Mouse (Mus musculus): ENCODE data around the gene Adamts14.

Gene Adamts14

DNA sequence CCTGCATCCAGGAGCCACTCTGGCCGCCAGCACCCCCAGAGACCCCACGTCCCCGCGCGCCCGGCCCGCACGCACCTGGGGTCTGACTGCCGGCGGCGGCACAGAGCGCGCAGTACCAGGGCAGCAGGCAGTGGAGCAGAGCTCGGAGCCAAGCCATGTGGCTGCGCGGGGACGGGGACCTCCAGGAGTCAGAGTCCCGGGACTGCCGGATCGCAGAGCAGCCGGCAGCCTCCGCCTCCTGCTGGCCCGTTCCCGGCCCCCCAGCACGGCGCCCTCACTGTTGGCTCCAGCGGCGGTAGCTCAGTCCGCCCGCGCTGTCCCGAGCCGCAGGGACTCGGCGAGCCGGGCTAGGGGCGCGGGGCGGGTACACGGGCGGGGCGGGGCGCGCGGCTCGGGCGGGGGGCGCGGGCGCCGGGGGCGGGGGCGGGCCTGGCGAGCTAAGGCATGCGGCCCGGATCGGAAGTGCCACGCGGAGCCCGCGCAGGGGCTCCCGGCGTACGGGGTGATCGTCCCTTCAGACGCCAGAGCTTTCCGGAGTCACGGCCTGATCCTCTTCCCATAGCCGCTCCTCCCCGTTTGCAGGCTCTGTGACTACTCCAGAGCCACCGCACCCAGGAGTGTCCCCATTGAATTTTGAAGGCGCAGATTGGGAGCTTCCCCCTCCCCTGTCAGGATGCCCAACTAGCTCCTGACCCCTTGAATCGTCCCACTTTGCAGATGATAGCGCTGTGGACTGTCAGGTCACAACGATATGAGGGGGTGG is at the start of gene Adamts14:
TSS of gene Adamts14 (minus strand) at position 358 of the 763 bp plus-strand sequence.
- DNase-seq (ENCODE audit: low spot score), result no peak

DNA sequence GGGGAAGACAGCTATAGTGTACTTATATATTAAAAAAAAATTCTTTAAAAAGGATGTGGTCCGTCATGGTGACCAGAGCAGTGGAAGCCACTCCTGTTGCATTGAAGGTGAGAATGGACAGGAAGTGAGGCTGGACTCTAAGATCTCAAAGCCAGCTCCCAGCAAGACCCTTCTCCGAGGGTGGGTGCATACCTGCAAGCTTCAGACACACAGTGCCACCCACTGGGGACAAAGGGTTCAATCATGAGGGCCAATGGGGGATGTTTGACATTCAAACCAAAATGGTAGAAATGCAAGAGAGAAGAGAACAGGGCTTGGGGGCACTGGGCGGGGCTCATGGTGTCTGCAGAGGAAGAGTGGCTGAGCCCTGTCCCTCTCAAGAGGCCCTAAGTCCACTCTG is 45.3 kb upstream of the Adamts14 start:
- DNase-seq (ENCODE audit: low spot score), result no peak

DNA sequence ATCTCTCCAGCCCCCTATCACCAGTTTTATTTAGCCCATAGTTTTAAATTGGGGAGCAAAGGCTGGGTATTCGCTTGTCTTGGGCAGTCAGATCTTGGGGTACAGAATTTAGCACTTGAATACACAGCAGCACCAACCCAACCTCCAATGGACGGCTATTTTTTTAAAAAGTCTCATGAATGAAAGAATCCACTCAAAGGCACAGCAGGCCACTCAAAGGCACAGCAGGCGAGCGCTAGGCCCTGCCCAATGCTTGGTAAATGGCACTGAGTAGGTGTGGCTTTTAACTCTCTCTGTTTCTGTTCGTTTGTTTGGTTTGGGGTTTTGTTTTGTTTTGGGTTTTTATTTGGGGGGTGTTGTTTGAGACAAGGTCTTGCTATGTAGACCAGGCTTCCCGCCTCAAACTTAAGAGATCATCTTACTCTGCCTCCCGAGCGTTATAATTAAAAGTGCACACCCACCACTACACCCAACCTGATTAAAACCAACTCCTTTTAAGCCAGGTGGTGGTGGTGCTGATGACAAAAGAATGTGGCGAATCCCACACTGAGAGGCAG is 42.2 kb upstream of the Adamts14 start:
- no peak for DNase-seq (ENCODE audit: low spot score)

DNA sequence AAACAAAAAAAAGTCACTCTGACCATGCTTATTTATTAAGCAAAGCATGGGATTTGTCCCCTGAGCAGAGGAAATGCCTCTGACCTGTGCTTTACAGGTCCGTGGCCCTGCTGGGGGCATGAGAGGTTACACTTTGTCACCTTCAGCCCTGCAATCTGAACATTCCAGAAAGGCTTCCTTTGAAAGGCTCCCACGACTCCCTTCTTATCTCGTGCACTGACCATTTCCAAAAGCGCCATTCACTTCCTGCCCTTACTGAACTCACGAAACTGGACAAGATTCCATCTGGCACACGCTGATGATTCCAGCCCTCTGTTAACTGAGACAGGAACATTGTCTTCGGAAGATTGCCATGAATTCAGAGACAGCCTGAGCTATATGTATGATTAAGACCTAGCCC is 40.5 kb upstream of the Adamts14 start:
- no peak for DNase-seq (ENCODE audit: low spot score)

DNA sequence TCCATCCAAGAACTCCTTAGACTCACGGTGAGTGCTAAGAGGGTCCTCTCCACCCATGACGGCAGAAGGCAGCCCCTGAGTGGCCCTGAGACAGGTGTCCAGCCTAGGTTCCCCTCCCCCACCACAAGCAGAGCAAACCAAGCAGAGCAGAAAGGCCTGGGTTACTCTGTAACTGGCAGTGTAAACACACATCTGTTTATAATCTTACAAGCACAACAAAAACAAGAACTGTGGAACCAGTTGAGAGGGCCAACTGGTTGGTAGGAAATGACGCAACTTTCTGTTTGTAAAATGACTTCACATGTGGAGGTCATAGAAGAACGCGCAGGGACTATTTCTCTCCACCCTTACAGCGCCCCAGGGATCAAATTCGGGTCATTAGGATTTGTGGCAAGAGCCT is 39.5 kb upstream of the Adamts14 start:
- DNase-seq (ENCODE audit: low spot score), result no peak

DNA sequence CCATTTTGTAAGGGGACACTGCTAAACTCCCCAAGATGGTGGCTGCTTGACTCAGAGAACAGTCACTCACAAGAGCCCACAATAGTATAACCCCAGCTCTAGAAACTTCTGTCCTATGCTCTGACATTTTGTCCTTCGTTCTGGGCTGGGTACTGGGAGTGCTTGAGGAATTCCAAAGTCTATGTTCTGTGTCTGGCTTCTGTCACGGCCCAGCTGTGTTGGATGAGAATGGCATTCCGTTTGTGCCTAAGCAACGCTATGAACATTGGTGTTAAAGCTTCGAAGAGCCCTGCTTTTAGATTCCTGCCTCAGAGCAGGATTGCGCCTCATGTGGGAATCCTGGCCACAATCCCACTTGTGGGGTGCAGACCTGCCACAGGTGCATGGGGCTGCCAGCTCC is 38.9 kb upstream of the Adamts14 start:
- no peak for DNase-seq (ENCODE audit: low spot score)

DNA sequence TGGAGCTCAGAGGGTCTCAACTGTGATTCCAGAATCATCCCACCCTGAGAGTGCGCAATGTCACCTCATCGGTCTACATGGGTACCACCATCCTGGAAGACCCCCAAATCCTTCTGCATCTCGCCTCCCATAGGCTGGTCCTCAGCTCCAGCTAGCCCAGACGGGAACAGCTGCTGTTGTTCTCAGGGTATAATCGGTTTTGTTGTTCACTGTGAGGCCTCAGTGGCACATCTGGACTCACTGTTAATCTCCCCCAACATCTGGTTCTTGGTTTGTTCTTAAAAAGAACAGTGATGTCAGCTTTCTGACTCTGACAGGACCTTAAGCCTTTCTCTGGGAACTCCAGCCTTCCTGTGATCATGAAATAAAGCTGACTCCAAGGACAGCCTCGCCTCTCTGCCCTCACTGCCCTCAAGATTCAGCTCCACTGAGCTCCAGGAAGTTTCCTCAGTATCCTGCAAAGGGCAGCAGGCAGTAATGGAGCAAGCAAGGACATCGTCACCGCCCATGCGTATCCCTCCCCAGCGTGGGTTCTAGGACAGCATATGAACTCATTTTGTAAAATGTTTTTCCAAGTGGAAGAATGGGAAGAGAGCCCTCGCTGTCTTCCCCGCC is 35.6 kb upstream of the Adamts14 start:
- DNase-seq (ENCODE audit: low spot score), result no peak

DNA sequence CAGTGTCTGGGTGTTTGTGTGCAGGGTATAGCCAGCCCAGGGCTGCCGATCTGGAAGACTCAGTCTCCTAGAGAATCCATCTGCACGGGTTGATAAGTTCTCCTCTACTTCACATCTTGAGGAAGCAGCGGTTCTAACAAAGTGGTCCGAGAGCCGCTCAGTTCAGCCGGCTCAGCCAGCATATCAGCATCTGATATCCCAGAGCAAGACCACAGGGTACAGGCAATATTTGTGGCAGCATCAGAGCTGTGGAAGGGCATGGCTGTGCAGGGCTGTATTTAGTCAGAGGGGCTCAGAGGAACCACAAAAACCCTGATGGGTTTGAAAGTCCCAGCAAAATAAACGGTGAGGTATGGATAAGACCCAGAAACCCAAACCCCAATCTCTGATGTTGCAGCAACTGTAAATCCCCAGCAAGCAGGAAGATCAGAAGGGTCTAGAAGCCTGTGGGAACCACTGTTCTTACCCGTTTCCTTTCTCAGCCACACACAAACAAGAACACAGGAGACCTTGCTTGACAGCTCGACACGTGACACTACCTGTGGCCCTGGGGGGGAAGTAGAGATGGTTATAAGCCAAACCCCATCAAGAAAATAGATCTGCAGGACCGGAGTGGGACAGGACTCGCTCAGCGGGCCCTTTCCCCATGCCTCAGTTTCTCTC is 32.8 kb upstream of the Adamts14 start:
- DNase-seq (ENCODE audit: low spot score), result no peak

DNA sequence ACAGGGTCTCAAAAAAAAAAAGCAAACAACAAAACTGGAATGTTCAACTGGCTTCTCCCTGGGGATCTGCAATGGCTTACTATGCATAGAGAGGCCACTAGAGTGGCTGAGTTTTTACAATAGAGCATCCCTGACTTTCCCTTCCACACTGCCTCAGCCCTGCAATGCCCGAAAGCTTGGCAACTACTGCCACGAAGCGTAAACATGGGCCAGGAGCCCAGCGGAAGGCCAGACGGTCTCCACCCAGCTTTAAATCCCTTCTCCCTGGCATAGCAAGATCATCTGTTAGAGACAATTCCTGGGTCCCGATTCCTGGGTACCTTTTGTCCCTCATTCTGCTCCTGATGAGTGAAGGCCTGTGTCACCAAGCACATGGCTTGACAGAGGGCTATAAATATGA is 30.8 kb upstream of the Adamts14 start:
- no peak for DNase-seq (ENCODE audit: low spot score)

DNA sequence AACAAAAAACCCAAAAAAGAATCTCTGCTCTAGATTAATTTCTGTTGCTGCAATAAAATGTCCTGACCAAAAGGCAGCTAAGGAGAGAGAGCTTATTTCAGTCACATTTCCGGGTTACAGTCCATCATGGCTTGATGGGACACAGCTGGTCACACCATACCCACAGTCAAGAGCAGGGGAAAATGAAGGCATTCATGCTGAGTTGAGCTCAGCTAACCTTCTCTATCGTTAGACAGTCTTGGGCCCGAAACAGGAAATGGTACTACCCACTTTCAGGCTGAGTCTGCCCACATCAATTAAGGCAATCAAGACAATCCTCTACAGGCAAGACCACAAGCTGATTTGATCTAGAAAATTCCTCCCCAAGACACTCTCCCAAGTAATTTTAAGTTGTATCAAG is 27.8 kb upstream of the Adamts14 start:
- no peak for DNase-seq (ENCODE audit: low spot score)

DNA sequence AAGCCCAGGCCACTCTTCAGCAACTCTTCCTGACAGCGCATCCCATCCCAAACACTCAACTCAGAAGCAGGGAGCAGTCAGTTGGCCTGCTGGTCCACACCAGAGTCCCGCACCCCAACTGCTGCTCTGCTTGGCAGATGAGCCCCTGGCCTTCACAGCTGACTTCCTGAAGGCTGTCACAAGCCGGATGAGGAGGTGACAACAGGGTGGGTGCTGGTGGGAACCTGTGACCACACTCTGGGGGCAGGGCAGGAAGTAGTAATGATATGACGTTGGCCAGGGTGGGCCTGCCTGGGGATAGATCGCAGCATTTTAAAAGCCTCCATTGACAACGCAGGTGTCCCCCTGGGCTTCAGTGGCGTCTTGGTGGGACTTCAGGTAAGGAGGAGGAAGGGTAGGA is 24.2 kb upstream of the Adamts14 start, which contains the start of gene Prf1:
TSS of gene Prf1 (plus strand) at position 357 of the 400 bp plus-strand sequence.
- DNase-seq (ENCODE audit: low spot score), result no peak

DNA sequence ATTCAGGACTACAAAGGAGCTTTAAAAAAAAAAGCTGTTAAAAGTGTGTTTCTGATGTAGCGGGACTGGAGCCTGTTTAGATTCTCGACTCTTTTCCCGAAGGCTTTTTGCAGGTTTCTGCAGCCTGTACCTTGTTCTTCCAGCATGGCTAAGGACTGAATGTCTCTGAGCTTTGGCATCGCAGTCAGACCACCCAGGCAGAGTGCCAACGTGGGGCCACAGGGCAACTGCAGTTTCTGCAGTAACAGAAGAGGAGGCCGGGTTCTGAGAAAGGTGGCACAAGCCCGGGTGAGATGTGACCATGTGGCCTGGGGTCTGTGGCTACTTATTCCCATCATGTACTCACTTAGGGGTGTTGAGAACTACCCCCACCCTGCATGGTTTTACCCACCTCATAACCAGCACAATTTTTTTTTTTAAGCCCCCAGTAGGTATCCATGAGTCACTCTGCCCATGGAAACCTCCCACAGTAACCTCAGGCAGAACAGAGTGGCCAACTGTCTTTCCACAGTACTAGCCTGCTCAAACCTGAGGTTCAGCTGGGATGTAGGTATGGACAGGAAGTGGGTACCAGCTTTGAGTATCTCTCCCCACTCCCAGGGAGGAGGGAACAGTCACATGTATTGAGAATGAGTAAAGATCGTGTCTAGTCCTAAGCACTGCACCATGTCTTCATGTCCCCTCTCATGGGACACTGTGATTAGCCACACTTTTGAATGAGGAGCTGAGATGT is 23.6 kb upstream of the Adamts14 start:
- no peak for DNase-seq (ENCODE audit: low spot score)

DNA sequence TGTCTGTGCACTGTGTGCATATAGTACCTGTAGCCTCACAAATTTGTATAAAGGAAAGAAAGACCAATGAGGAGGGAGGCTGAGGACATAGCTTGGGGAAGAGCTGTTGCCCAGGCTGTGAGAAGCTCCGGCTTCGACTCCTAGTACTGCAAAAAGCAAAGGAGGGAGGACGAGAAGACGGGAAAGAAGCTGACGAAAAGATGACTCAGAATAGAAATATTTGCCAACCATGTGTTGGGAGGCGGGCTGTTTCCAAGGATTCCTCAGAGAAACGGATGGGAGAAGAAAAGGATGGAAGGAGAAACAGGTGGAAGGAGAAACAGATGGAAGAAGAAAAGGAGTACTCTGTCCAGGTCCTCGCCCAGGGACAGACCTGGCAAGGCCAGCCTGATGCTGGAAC is 21.0 kb upstream of the Adamts14 start:
- no peak for DNase-seq (ENCODE audit: low spot score)

DNA sequence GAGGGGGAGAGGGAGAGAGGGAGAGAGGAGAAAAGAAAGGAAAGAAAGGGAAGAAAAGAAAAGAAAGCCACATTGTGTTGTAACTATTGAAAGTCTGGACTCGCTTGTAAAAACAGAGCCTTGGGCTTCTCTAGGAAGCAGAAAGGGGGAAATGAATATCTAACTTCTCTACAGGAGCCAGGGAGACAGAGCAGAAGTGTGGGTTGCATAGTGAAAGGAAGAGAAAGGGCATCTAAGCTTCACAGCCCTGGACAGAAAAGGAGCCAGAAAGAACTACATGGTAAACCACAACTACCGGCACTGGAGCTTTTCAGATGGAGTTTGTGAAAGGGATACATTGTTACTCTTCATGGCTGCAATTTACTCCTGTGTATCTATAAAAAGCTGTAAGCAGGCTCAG is 17.2 kb upstream of the Adamts14 start:
- DNase-seq (ENCODE audit: low spot score), result no peak

DNA sequence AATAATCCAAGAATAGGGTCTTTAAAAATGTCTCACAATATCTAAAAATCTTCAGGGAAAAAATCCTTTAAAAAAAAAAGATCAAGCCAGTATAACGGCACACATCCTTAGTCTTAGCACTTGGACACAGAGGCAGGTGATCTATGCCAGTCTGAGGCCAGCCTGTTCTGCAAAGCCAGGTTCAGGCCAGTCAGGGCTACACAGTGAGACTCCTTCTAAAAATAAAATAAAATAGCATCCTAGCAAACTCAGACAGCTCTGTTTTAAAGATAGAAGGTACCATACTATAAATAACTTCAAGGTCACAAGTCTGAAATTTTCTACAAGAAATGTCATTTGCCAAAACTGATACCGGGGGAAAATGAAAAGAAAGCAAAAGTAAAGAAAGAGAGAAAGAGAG is 16.8 kb upstream of the Adamts14 start:
- no peak for DNase-seq (ENCODE audit: low spot score)

DNA sequence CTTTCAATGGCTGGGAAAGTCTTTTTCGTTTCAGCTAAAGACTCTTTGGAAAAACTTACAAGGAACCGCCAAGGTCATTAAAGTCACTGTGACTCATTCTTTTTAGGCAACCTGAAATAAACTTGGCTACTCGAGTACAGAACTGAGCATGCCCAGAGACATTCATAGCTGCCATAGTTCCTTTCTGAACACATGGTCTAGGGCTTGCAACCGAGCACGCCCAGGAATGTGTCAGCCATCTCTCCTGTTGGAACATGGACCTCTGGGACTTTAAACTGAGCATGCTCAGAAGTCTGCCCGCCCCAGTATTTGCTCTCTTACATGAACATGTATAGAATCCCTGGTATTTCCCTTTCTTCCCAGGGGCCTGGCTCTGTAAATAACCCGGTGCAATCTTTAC is 13.0 kb upstream of the Adamts14 start:
- no peak for DNase-seq (ENCODE audit: low spot score)

DNA sequence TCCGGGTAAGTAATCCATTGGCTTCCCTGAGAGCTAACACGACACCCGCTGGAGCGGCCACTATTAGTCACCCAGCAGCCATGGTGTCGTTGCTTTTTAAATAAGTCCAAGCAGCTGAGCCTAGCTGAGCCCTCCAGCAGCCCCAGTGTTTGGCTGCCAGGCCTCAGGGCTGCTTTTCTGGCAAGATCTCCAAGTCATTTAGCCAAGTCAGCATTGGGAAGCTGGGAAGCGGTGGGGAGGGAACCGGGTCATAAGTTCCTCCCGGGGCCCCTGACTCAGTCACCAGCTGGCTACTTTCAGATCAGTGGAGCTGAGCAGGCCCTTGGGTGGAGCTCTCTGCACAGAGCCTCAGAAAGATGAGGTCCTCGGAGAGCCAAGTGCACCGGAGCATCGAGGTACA is 12.0 kb upstream of the Adamts14 start:
- DNase-seq (ENCODE audit: low spot score), result peak; percentile 31

DNA sequence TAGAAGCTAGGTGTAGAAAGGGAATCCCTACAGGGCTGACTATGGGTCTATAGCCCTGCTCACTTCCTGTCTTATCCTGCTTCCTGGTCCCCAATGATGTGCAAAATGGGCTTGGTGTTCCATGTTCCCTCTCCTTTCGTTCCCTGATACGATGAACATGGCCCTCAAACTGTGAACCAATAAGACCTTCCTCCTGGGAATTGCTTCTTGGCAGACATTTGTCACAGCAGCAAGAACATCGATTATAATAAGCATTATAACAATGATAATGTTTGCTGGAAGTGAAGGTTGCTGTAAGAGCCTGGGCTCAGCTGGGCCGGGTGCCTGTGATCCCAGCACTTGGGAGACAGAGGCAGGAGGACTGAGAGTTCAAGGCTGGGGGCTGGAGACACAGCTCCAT is 11.1 kb upstream of the Adamts14 start:
- no peak for DNase-seq (ENCODE audit: low spot score)

DNA sequence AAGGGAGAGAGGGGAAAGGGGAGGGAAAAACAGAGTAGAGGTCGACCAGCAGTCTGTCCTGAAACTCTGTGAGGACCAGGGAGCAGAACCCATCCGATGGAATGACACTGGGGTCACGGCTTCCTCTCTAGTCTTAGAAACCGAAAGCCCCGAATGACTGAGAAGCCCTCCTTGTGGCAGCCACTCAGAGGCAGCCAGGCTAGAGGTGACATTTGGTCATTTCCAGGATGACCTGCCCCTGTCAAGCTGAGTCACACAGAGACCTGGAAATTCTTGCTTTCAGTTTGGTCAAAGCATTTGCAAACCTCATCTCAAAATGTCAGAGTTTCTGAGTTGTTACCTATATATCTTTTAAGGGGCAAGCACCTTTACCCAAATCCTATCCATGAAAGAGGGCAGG is 7.9 kb upstream of the Adamts14 start:
- DNase-seq (ENCODE audit: low spot score), result no peak

DNA sequence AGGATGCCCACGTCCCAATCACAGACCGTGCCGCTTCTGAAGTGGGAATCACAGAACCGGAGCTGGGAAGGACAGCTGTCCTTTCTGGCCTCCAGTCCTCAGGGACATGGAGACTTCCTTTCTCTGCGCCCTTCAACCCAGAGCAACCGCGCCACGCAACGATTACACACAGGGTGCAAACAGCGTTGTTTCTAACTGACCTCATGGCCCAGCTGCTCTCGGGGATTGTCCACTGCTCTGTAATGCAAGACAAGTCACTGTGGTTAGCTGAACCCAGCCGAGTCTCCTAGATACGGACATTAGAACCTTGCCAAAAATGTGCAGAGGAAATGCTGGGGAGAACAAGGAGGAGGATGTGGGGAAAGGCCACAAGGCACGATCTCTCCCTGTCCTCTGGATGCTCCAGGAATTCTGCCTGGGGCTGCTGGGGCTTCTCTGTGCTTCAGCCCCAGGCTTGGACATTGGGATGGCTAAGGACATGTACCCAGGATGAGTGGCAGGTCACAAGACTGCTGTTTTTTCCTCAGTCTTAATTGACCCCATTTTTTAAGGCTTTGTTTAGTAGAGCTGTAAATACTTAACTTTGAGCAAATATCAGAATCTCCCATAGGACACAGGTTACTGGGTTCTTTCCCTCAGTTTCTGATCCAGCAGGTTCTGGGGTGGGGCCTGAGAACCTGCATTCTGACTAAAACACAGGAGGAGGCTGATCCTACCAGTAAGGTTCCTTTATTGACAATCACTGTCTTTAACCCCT is 4.9 kb upstream of the Adamts14 start:
- DNase-seq (ENCODE audit: low spot score), result peak; percentile 36

DNA sequence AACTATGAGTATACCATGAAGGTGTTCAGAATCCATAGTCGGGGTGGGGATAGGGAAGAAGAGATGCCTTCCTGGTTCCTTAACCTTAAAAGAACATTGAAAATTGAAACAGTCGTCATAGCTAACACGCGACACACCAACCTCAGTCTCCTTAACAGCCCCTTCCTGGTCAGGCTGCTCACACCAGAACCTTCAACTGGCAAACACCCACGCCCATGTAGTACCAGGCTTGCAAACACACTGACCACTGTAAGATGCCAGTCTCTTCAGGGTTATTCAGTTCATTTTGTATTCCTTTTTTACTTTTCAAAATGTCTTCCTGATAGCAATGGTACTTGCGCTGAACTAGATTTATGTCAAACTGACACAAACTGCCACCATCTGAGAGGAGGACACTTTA is 3.8 kb upstream of the Adamts14 start:
- DNase-seq (ENCODE audit: low spot score), result no peak

DNA sequence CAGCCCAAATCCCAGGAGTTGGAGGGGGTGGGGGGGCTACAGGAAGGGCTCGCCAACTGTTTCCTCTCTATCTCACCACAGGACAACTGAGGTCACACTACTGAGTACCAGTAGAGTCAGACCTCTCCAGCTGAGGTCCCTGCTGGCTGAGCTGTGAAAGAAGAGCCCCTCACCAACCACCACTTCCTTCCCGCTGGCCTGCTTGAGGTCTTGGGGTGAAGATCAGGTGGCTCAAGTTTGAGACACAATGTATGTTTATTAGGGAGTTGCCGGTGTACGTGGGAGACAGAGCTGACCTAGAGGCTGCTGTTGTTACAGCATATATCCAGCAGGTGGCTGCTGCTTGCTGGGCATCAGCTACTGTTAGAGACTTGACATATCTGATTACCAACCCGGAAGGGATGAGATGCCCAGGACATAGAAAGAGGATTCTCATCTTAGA is 2.5 kb upstream of the Adamts14 start:
- no peak for DNase-seq (ENCODE audit: low spot score)

All from ovary, postnatal 14 days (tissue).